Mouse (Mus musculus) heart, embryonic 11.5 days (tissue): ENCODE data around the gene Nubp2. TPM values are rescaled to one million over a fixed set of nuclear protein-coding genes. Genes with fewer than 3 reads are reported as not detected.

Experiments used
- ATAC-seq: fragments of 200-750 bp; cut with Nextera tagmentation; replicated peaks from 2 replicates; pipeline ENCODE4 v1.8.0; 2017; ENCODE audit warnings: moderate library complexity; ENCODE audit not compliant: insufficient number of reproducible peaks, low FRiP score, low TSS enrichment
- H3K27ac ChIP-seq: fragments of 300-500 bp; sonication (generic); 2 replicates; pipeline ENCODE4 v1.5.1; 2014; ENCODE audit warnings: mild to moderate bottlenecking, low read depth, low read length
- H3K27me3 ChIP-seq: fragments of 300-500 bp; sonication (generic); 2 replicates; pipeline ENCODE4 v1.6.1; 2014; ENCODE audit warnings: mild to moderate bottlenecking, low read length, mixed read lengths; ENCODE audit not compliant: control insufficient read depth, insufficient read depth
- H3K36me3 ChIP-seq: fragments of 300-500 bp; sonication (generic); 2 replicates; pipeline ENCODE4 v1.6.1; 2014; ENCODE audit warnings: mild to moderate bottlenecking, low read length, moderate library complexity, mixed read lengths; ENCODE audit not compliant: control insufficient read depth, insufficient read depth
- H3K4me1 ChIP-seq: fragments of 300-500 bp; sonication (generic); 2 replicates; pipeline ENCODE4 v1.6.1; 2014; ENCODE audit warnings: low read length; ENCODE audit not compliant: control insufficient read depth, insufficient read depth
- H3K4me2 ChIP-seq: fragments of 300-500 bp; sonication (generic); 2 replicates; pipeline ENCODE4 v1.6.1; 2014; ENCODE audit warnings: mild to moderate bottlenecking, moderate library complexity
- H3K4me3 ChIP-seq: fragments of 300-500 bp; sonication (generic); 2 replicates; pipeline ENCODE4 v1.5.1; 2014; ENCODE audit warnings: low read depth, low read length
- H3K9ac ChIP-seq: fragments of 300-500 bp; sonication (generic); 2 replicates; pipeline ENCODE4 v1.6.1; 2014; ENCODE audit warnings: mild to moderate bottlenecking, low read depth, low read length, moderate library complexity
- H3K9me3 ChIP-seq: fragments of 300-500 bp; sonication (generic); replicated peaks from 2 replicates; pipeline ENCODE4 v1.6.1; 2016; ENCODE audit warnings: low read length; ENCODE audit not compliant: control insufficient read depth
- WGBS: fragments of 180-500 bp; shearing (Covaris S2); extraction: QIAGEN DNeasy Blood & Tissue Kit; methylation state at CpG from one replicate; pipeline ENCODE4 v1.1.7; 2014; ENCODE audit not compliant: insufficient replicate concordance; 5-methylcytosine and 5-hydroxymethylcytosine counted together
- polyA plus RNA-seq: library from polyadenylated mRNA; unstranded; fragments of >200 nt; fragmentation: Nextera tagmentation; extraction: Ambion mirVana; gene quantifications from 2 replicates; pipeline ENCODE4 v1.2.1, GENCODE M21; 2014

The Nubp2 gene
- 42.3 and 43.3 TPM in 2 replicates for polyA plus RNA-seq

DNA sequence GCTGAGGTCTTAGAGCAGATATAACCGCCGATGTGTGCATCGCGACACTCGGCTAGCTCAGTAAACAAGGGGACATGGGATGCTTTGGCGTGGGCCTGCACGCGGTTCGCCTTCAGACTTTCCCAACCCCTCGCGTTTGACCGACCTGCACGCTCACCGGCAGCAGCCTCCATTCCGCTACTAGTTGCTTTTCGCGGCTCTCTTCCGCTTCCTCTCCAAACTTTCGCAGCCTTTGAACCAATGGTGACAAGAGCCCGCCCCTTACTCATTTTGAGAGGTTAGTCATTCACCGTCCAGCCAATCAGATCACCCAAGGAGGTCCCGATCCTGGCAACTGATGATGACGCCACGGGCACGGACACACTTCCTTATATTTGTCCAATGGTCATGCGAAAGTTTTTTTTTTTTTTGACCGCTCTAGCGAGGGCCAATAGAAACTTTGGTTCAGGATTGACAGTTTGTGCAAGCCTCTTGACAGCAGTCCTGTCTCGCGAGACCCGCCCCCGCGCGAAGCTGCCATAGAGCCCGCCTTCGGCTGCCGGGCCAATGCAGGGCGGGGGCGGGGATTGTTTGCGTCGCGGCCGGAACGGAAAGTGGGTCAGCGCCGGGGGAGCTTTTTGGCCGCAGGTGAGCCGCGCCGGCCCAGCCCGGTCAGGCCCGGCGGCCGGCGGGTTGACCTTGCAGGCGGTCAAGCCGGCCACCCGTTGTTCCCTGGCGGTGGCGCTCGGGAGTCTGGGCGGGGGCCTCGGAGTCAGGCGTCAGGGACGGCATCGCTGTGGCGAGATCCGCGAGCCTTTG lies at the start of gene Nubp2, which contains the start of gene Spsb3:
Gene Nubp2, minus strand, starts transcription at position 216 of the 798 bp plus-strand sequence.
Gene Spsb3, plus strand, starts transcription at position 510 of the 798 bp plus-strand sequence.
- peak within 1 kb of the TSS; percentile 81 for H3K4me3 ChIP-seq
- H3K27me3 ChIP-seq = no peaks in the 10 kb centered on the region
- peak; percentile 95 for ATAC-seq
- no peaks in the 10 kb centered on the region for H3K9me3 ChIP-seq
- H3K36me3 ChIP-seq = peaks cover 9% of the 10 kb centered on the region
- WGBS = under 1% methylated on average over 69 of the region's 69 CpGs
- H3K4me1 ChIP-seq = peaks cover 17% of the 10 kb centered on the region
- peak within 1 kb of the TSS; percentile 63 for H3K27ac ChIP-seq
- peak within 1 kb of the TSS; percentile 82 for H3K4me2 ChIP-seq
- peak within 1 kb of the TSS; percentile 89 for H3K9ac ChIP-seq

DNA sequence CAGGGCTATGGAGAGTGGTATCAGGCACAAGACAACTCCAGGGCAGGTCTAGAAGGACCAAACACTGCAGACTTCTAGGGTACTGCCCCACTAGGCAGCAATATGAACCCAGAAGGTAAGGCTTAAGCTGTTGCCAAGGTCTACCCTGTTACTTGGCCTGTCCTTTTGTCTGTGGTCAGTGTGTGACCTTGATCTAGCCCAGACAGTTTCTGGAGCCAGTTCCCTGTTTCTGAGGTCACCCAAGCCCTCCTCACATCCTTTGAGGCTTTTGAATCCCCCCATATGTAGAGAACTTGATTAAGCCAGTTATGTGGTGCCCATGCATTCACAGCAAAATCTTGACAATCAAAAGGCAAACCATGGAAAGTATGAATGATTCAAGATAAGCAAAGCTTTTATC lies 49.5 kb upstream of the Nubp2 start:
- Histone ChIP-seq H3K27me3 (no peaks in the 10 kb centered on the region), H3K4me1 (peaks cover 18% of the 10 kb centered on the region), H3K27ac (no peak overlapping the region), H3K4me2 (peak overlapping the region; percentile 85), H3K4me3 (peak overlapping the region; percentile 98), H3K36me3 (no peaks in the 10 kb centered on the region), H3K9me3 (no peaks in the 10 kb centered on the region), H3K9ac (peak overlapping the region; percentile 93)
- no peak for ATAC-seq

DNA sequence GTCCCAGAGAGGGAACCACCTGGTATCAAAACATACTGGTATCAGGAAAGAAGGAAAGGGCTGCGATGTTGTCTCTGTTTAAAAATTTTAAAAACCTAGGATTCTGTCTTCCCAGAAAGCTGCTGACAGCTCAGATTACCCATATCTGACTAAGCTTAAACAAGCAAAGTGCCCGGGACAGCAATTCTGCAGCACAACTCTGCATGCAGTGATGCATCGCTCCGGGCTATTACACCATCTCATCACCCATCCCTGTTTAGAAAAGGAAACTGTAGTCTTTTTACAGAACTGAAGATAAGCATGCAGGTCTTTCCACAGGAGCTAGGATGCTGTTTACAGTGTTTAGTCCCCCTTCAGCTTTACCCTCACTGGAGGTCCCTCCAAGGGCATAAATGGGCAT lies 48.8 kb upstream of the Nubp2 start:
- no peak overlapping the region for H3K27ac ChIP-seq
- peaks cover 18% of the 10 kb centered on the region for H3K4me1 ChIP-seq
- peak overlapping the region; percentile 98 for H3K4me3 ChIP-seq
- no peaks in the 10 kb centered on the region for H3K9me3 ChIP-seq
- 32% methylated on average over 4 of the region's 4 CpGs for WGBS
- H3K36me3 ChIP-seq = no peaks in the 10 kb centered on the region
- no peaks in the 10 kb centered on the region for H3K27me3 ChIP-seq
- ATAC-seq = no peak
- H3K4me2 ChIP-seq = peak overlapping the region; percentile 85
- H3K9ac ChIP-seq = peak overlapping the region; percentile 93; the same call in 1 of the 2 replicates

DNA sequence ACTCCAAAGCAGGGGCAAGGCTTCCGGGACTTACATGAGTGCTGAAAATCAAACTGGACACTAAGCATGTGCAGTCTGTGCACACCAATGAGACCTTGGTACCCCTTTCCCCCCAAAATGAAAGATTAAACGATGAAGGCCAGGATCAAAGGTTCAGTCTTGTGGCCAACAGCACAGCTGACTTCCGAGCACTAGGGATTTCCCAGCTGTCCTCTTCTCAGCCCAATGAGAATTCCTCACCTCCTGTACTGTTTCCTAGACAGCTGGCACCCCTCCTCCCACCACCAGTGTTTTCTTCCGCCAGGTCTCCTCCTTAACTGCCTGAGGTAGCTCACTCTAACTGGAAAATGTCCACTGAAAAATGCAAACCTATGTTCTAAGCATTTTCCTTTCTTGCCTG lies 47.0 kb upstream of the Nubp2 start:
- Histone ChIP-seq H3K4me1 (peaks cover 18% of the 10 kb centered on the region), H3K36me3 (no peaks in the 10 kb centered on the region), H3K27ac (no peak overlapping the region), H3K4me3 (no peak overlapping the region), H3K27me3 (no peaks in the 10 kb centered on the region), H3K4me2 (no peak overlapping the region), H3K9ac (no peak overlapping the region), H3K9me3 (no peaks in the 10 kb centered on the region)
- no peak for ATAC-seq
- WGBS = 78% methylated on average over 4 of the region's 4 CpGs

DNA sequence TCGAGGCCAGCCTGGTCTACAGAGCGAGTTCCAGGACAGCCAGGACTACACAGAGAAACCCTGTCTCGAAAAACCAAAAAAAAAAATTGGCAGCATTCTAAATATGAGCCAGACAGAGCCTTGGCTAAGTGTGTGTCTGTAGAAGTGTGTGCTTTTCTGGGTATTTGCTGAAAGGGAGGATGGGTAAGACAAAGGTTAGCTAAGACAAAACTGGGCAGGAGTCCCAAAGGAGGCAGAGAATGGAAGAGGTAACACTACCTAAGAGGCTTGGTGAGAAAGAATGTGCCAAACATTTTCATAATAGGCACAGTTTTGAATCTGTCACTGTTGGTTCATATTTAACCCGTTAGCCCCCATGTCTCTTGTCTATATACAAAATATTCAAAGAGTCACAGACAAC lies 46.3 kb upstream of the Nubp2 start:
- Histone ChIP-seq H3K27ac (no peak overlapping the region), H3K9me3 (no peaks in the 10 kb centered on the region), H3K36me3 (0 out of 2 replicates have a peak, but pooled peaks cover under 1% of the 10 kb centered on the region), H3K4me3 (no peak overlapping the region), H3K4me2 (no peak overlapping the region), H3K4me1 (peaks cover 18% of the 10 kb centered on the region), H3K27me3 (no peaks in the 10 kb centered on the region), H3K9ac (no peak overlapping the region)
- ATAC-seq = no peak
- 91% methylated on average over 4 of the region's 4 CpGs for WGBS

DNA sequence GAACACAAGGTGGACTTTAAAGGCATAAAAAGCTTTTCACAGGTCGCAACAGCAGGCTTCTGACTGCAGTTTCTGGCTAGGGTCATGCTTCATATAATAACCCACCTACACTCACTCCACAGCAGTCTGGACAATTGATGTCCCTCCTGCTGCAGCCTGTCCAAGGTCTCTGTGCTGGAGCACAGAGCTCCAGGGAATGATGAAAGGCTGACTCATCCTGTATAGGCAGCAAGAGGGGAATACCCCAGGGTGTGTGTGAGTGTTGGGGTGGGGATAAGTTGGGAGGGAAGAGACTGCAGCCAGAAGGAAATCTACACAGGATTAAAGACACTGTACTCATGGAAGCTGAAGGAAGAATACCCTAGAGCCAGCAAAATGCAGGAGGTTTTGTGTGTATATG lies 43.4 kb upstream of the Nubp2 start:
- Histone ChIP-seq H3K36me3 (peaks cover 16% of the 10 kb centered on the region), H3K27me3 (no peaks in the 10 kb centered on the region), H3K4me2 (no peak overlapping the region), H3K4me3 (no peak overlapping the region), H3K9ac (no peak overlapping the region), H3K27ac (no peak overlapping the region), H3K9me3 (no peaks in the 10 kb centered on the region), H3K4me1 (peaks cover 5% of the 10 kb centered on the region)
- no peak for ATAC-seq
- 75% methylated on average over 1 of the region's 1 CpGs for WGBS

DNA sequence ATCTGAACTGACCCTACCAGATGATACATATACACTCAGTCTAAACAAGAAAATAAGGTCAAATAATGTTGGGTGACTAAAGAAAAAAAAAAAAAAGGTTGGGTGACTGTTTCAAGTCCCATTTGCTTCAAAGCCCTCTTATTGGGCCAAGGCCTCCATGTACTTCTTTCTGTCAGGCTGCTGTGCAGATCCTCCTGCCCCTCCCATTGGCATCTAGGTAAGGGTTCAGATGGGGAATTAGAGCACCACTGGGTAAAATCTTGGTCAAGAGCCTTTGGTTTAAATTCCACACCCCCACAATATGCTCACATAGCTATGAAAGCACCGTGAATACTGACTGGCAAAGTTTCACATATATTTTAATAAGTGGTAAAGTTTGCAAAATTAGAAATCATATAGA lies 37.1 kb upstream of the Nubp2 start:
- no peaks in the 10 kb centered on the region for H3K9me3 ChIP-seq
- no peaks in the 10 kb centered on the region for H3K4me1 ChIP-seq
- no peaks in the 10 kb centered on the region for H3K27me3 ChIP-seq
- H3K4me2 ChIP-seq = no peak overlapping the region
- WGBS = 100% methylated on average over 1 of the region's 1 CpGs
- no peak overlapping the region for H3K27ac ChIP-seq
- no peak for ATAC-seq
- H3K36me3 ChIP-seq = peaks cover 52% of the 10 kb centered on the region
- no peak overlapping the region for H3K9ac ChIP-seq
- H3K4me3 ChIP-seq = no peak overlapping the region

DNA sequence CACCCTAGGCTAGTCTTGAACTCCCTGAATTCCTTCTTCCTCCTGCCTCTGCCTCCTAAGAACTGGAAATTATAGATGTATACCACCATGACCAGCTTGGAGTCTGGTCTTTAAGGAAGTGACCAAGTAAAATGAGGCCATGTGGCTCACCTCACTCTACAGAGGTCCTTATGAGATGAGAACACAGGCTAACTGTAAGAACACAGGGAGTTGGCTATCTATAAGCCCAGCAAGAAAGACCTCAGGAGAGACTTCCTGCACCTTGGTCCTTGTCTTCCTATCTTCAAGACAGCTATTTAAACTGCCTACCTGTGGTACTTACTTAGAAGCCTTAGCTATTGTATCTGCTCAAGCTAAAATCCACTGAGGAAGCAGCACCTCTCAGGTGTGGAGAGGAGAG lies 27.8 kb upstream of the Nubp2 start:
- Histone ChIP-seq H3K36me3 (peaks cover 37% of the 10 kb centered on the region), H3K27me3 (no peaks in the 10 kb centered on the region), H3K27ac (no peak overlapping the region), H3K9me3 (no peaks in the 10 kb centered on the region), H3K4me3 (no peak overlapping the region), H3K4me1 (no peaks in the 10 kb centered on the region), H3K4me2 (no peak overlapping the region), H3K9ac (no peak overlapping the region)
- no peak for ATAC-seq

DNA sequence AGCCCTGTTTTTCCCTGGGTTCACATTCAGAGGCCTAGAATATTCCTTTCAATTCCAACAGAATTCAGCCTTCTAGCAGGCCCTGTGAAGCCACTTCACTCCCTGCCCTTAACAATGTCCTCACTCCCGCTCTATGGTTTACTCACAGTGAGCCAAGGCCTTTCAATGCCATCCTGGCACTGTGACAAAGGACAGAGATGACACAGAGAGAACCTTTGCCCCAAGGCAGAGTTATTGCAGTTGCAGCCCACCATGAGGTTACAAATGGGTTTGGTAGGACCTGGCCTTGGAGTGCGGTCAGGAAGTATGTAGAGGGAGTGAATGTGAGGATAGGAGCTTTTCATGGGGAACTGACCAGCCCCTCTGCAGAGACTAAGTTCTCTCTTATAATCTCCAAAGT lies 21.4 kb upstream of the Nubp2 start:
- Histone ChIP-seq H3K9me3 (no peaks in the 10 kb centered on the region), H3K4me3 (no peak overlapping the region), H3K27me3 (no peaks in the 10 kb centered on the region), H3K4me2 (no peak overlapping the region), H3K4me1 (no peaks in the 10 kb centered on the region), H3K9ac (no peak overlapping the region), H3K36me3 (peaks cover 33% of the 10 kb centered on the region), H3K27ac (no peak overlapping the region)
- ATAC-seq = no peak
- WGBS = 89% methylated on average over 2 of the region's 2 CpGs
